Mouse (Mus musculus) common myeloid progenitor, adult 5-6 weeks (primary cell): ENCODE measurements around the gene Arhgef19. TPM values are rescaled to one million over a fixed set of nuclear protein-coding genes. Genes with fewer than 3 reads are reported as not detected.

Source experiments
- ATAC-seq: replicated peaks from 2 replicates; pipeline ENCODE4 v1.8.0; 2016; ENCODE audit warnings: low read depth, mild to moderate bottlenecking, moderate TSS enrichment, inconsistent platforms; ENCODE audit not compliant: poor library complexity, severe bottlenecking
- total RNA-seq: library from RNA; stranded (forward); fragments of 200-1000, 187-1606 nt; gene quantifications from 2 replicates; pipeline ENCODE4 v1.2.3, GENCODE M21; 2017

Gene Arhgef19
- total RNA-seq, 1 experiment from 2014 or later = not detected

- no peak for ATAC-seq
Observed at GRCm38 (mm10) chr4:141282087-141282486, 42.8 kb downstream of the Arhgef19 start.

- no peak for ATAC-seq
Observed at GRCm38 (mm10) chr4:141282623-141283022, 43.3 kb downstream of the Arhgef19 start.

GRCm38 (mm10) chr4:141283176-141283878, 44.0 kb downstream of the Arhgef19 start:
- no peak for ATAC-seq

GRCm38 (mm10) chr4:141283879-141284411, 44.6 kb downstream of the Arhgef19 start:
- ATAC-seq = no peak

- no peak for ATAC-seq
Observed at GRCm38 (mm10) chr4:141284486-141284885, 45.2 kb downstream of the Arhgef19 start.

- ATAC-seq = no peak
Observed at GRCm38 (mm10) chr4:141285128-141285527, 45.8 kb downstream of the Arhgef19 start.

- peak; percentile 18 for ATAC-seq
Observed at GRCm38 (mm10) chr4:141286860-141287517, 47.7 kb downstream of the Arhgef19 start.

- peak; percentile 80 for ATAC-seq
Observed at GRCm38 (mm10) chr4:141287518-141288004, 48.3 kb downstream of the Arhgef19 start.

GRCm38 (mm10) chr4:141288152-141288551, 48.9 kb downstream of the Arhgef19 start:
- no peak for ATAC-seq

- ATAC-seq = no peak
Observed at GRCm38 (mm10) chr4:141291571-141292375, 52.5 kb downstream of the Arhgef19 start.

GRCm38 (mm10) chr4:141295774-141296186, 56.5 kb downstream of the Arhgef19 start:
- no peak for ATAC-seq

GRCm38 (mm10) chr4:141297934-141298333, 58.6 kb downstream of the Arhgef19 start:
- no peak for ATAC-seq

GRCm38 (mm10) chr4:141299356-141299755, 60.1 kb downstream of the Arhgef19 start:
- peak; percentile 70 for ATAC-seq

GRCm38 (mm10) chr4:141300196-141300595, 60.9 kb downstream of the Arhgef19 start:
- peak; percentile 15; the same call in 1 of the 2 replicates for ATAC-seq

GRCm38 (mm10) chr4:141301116-141301553, 61.8 kb downstream of the Arhgef19 start, which contains the start of gene Epha2:
Epha2 (plus strand) TSS chr4:141301240.
- peak; percentile 26; the same call in 1 of the 2 replicates for ATAC-seq

- ATAC-seq = no peak
Observed at GRCm38 (mm10) chr4:141301591-141302427, 62.5 kb downstream of the Arhgef19 start.

- no peak for ATAC-seq
Observed at GRCm38 (mm10) chr4:141302428-141303401, 63.4 kb downstream of the Arhgef19 start.
